Mouse (Mus musculus): ENCODE measurements around the gene Dpep2nb. TPM values are rescaled to one million over a fixed set of nuclear protein-coding genes. Genes with fewer than 3 reads are reported as not detected.
"Not testable (repeated sequence)": the region's sequence is repeated elsewhere in the genome, so short reads cannot be mapped to it uniquely, and the experiment has no call there.

The Dpep2nb gene
- polyA plus RNA-seq, 1 experiment: not detected

GRCm38 (mm10) chr8:106010748-106011642, 5.2 kb upstream of the Dpep2nb start:
- Histone ChIP-seq H3K4me1 (ENCODE audit: control insufficient read depth, insufficient read depth, low read length) (peaks cover 9% of the 10 kb centered on the region), H3K4me3 (ENCODE audit: insufficient read depth, low read length) (peak overlapping the region; percentile 65), H3K27ac (ENCODE audit: insufficient read depth, low read length) (peak overlapping the region; percentile 20)
- TF ChIP-seq POLR2A (IDR thresholded peaks at IDR 0.05; ENCODE audit: low read depth, low read length): peak; percentile 87
- no peak for TF ChIP-seq CTCF (IDR thresholded peaks at IDR 0.05; ENCODE audit: borderline replicate concordance, insufficient read depth, low read length)

- not testable (repeated sequence) for H3K4me3 ChIP-seq (ENCODE audit: insufficient read depth, low read length); H3K27ac ChIP-seq (ENCODE audit: insufficient read depth, low read length)
Measured at GRCm38 (mm10) chr8:106007891-106008290, 2.1 kb upstream of the Dpep2nb start.

GRCm38 (mm10) chr8:106007135-106007534, 1.4 kb upstream of the Dpep2nb start:
- Histone ChIP-seq H3K4me3 (ENCODE audit: insufficient read depth, low read length) (no peak overlapping the region), H3K27ac (ENCODE audit: insufficient read depth, low read length) (peak overlapping the region; percentile 54; the same call in 1 of the 2 replicates), H3K4me1 (ENCODE audit: control insufficient read depth, insufficient read depth, low read length) (peaks cover 9% of the 10 kb centered on the region)
- no peak for TF ChIP-seq POLR2A (IDR thresholded peaks at IDR 0.05; ENCODE audit: low read depth, low read length)
- TF ChIP-seq CTCF (IDR thresholded peaks at IDR 0.05; ENCODE audit: borderline replicate concordance, insufficient read depth, low read length): no peak

More at GRCm38 (mm10) chr8:106007891-106008290, 2.1 kb upstream of the Dpep2nb start:
- not testable (repeated sequence) for H3K4me1 ChIP-seq (ENCODE audit: control insufficient read depth, insufficient read depth, low read length)

GRCm38 (mm10) chr8:106006413-106006812, 638 bp upstream of the Dpep2nb start:
- TF ChIP-seq POLR2A (IDR thresholded peaks at IDR 0.05; ENCODE audit: low read depth, low read length) (no peak), CTCF (IDR thresholded peaks at IDR 0.05; ENCODE audit: borderline replicate concordance, insufficient read depth, low read length) (no peak)
- H3K4me1 ChIP-seq (ENCODE audit: control insufficient read depth, insufficient read depth, low read length): peaks cover 9% of the 10 kb centered on the region
- H3K4me3 ChIP-seq (ENCODE audit: insufficient read depth, low read length): no peak overlapping the region
- no peak overlapping the region for H3K27ac ChIP-seq (ENCODE audit: insufficient read depth, low read length)

- Histone ChIP-seq H3K27ac (ENCODE audit: insufficient read depth, low read length) (no peak overlapping the region), H3K4me3 (ENCODE audit: insufficient read depth, low read length) (no peak overlapping the region), H3K4me1 (ENCODE audit: control insufficient read depth, insufficient read depth, low read length) (peaks cover 2% of the 10 kb centered on the region; the same call in 1 of the 2 replicates)
- TF ChIP-seq POLR2A (IDR thresholded peaks at IDR 0.05; ENCODE audit: low read depth, low read length): no peak
- no peak for TF ChIP-seq CTCF (IDR thresholded peaks at IDR 0.05; ENCODE audit: borderline replicate concordance, insufficient read depth, low read length)
Measured at GRCm38 (mm10) chr8:106004538-106005207, 1.1 kb downstream of the Dpep2nb start.

GRCm38 (mm10) chr8:106001908-106002307, 3.9 kb downstream of the Dpep2nb start:
- Histone ChIP-seq H3K4me1 (ENCODE audit: control insufficient read depth, insufficient read depth, low read length) (no peaks in the 10 kb centered on the region), H3K4me3 (ENCODE audit: insufficient read depth, low read length) (no peak overlapping the region), H3K27ac (ENCODE audit: insufficient read depth, low read length) (no peak overlapping the region)
- TF ChIP-seq POLR2A (IDR thresholded peaks at IDR 0.05; ENCODE audit: low read depth, low read length) (no peak), CTCF (IDR thresholded peaks at IDR 0.05; ENCODE audit: borderline replicate concordance, insufficient read depth, low read length) (no peak)

GRCm38 (mm10) chr8:105998971-105999370, 6.8 kb downstream of the Dpep2nb start:
- Histone ChIP-seq H3K27ac (ENCODE audit: insufficient read depth, low read length) (no peak overlapping the region), H3K4me3 (ENCODE audit: insufficient read depth, low read length) (no peak overlapping the region), H3K4me1 (ENCODE audit: control insufficient read depth, insufficient read depth, low read length) (no peaks in the 10 kb centered on the region)
- TF ChIP-seq POLR2A (IDR thresholded peaks at IDR 0.05; ENCODE audit: low read depth, low read length) (no peak), CTCF (IDR thresholded peaks at IDR 0.05; ENCODE audit: borderline replicate concordance, insufficient read depth, low read length) (no peak)

- H3K4me3 ChIP-seq (ENCODE audit: insufficient read depth, low read length): no peak overlapping the region
- TF ChIP-seq CTCF (IDR thresholded peaks at IDR 0.05; ENCODE audit: borderline replicate concordance, insufficient read depth, low read length): no peak
- no peak for TF ChIP-seq POLR2A (IDR thresholded peaks at IDR 0.05; ENCODE audit: low read depth, low read length)
Measured at GRCm38 (mm10) chr8:105996359-105996758, 9.4 kb downstream of the Dpep2nb start.

GRCm38 (mm10) chr8:105993226-105993625, 12.5 kb downstream of the Dpep2nb start:
- Histone ChIP-seq H3K4me3 (ENCODE audit: insufficient read depth, low read length) (no peak overlapping the region), H3K27ac (ENCODE audit: insufficient read depth, low read length) (no peak overlapping the region), H3K4me1 (ENCODE audit: control insufficient read depth, insufficient read depth, low read length) (no peaks in the 10 kb centered on the region)
- TF ChIP-seq POLR2A (IDR thresholded peaks at IDR 0.05; ENCODE audit: low read depth, low read length) (no peak), CTCF (IDR thresholded peaks at IDR 0.05; ENCODE audit: borderline replicate concordance, insufficient read depth, low read length) (no peak)

More at GRCm38 (mm10) chr8:105996359-105996758, 9.4 kb downstream of the Dpep2nb start:
- no peak overlapping the region for H3K27ac ChIP-seq (ENCODE audit: insufficient read depth, low read length)
- H3K4me1 ChIP-seq (ENCODE audit: control insufficient read depth, insufficient read depth, low read length): no peaks in the 10 kb centered on the region

- no peak for TF ChIP-seq POLR2A (IDR thresholded peaks at IDR 0.05; ENCODE audit: low read depth, low read length)
- no peak for TF ChIP-seq CTCF (IDR thresholded peaks at IDR 0.05; ENCODE audit: borderline replicate concordance, insufficient read depth, low read length)
Measured at GRCm38 (mm10) chr8:105992499-105992898, 13.3 kb downstream of the Dpep2nb start.

More at GRCm38 (mm10) chr8:105992499-105992898, 13.3 kb downstream of the Dpep2nb start:
- Histone ChIP-seq H3K4me1 (ENCODE audit: control insufficient read depth, insufficient read depth, low read length) (no peaks in the 10 kb centered on the region), H3K27ac (ENCODE audit: insufficient read depth, low read length) (no peak overlapping the region), H3K4me3 (ENCODE audit: insufficient read depth, low read length) (no peak overlapping the region)

Data from embryonic fibroblast, embryonic 13.5 days (primary cell).